Mouse (Mus musculus): Measurements from ENCODE around the gene Srsf2.

- TF ChIP-seq CTCF (IDR thresholded peaks at IDR 0.05; ENCODE audit: insufficient read depth, low read length) = no peak
- TF ChIP-seq POLR2A (IDR thresholded peaks at IDR 0.05; ENCODE audit: borderline replicate concordance, extremely low read depth, low read depth, low read length) = no peak
These were observed 46.5 kb downstream of the Srsf2 start for GRCm38 (mm10) chr11:116806136-116807071.

Data from lung, adult 2 months (tissue).